Mouse (Mus musculus) embryonic facial prominence, embryonic 13.5 days (tissue): ENCODE measurements around the gene Gm10842. TPM values are rescaled to one million over a fixed set of nuclear protein-coding genes. Genes with fewer than 3 reads are reported as not detected.

Source experiments
- ATAC-seq: fragments of 200-750 bp; cut with Nextera tagmentation; 2 replicates; pipeline ENCODE4 v1.8.0; 2017; ENCODE audit warnings: low read depth; ENCODE audit not compliant: insufficient number of reproducible peaks, insufficient read depth, low FRiP score, low TSS enrichment
- H3K27ac ChIP-seq: fragments of 300-500 bp; sonication (generic); 2 replicates; pipeline ENCODE4 v1.5.1; 2015; ENCODE audit warnings: moderate library complexity, mild to moderate bottlenecking, inconsistent platforms
- H3K27me3 ChIP-seq: fragments of 300-500 bp; sonication (generic); 2 replicates; pipeline ENCODE4 v1.6.1; 2015; ENCODE audit warnings: mild to moderate bottlenecking, inconsistent platforms
- H3K36me3 ChIP-seq: fragments of 300-500 bp; sonication (generic); 2 replicates; pipeline ENCODE4 v1.6.1; 2015; ENCODE audit warnings: mild to moderate bottlenecking, inconsistent platforms
- H3K4me1 ChIP-seq: fragments of 300-500 bp; sonication (generic); 2 replicates; pipeline ENCODE4 v1.6.1; 2015; ENCODE audit warnings: inconsistent platforms
- H3K4me2 ChIP-seq: fragments of 300-500 bp; sonication (generic); 2 replicates; pipeline ENCODE4 v1.6.1; 2015; ENCODE audit warnings: moderate library complexity, mild to moderate bottlenecking, inconsistent platforms
- H3K4me3 ChIP-seq: fragments of 300-500 bp; sonication (generic); 2 replicates; pipeline ENCODE4 v1.5.1; 2015; ENCODE audit warnings: mild to moderate bottlenecking, inconsistent platforms
- H3K9ac ChIP-seq: fragments of 300-500 bp; sonication (generic); 2 replicates; pipeline ENCODE4 v1.6.1; 2015; ENCODE audit warnings: mild to moderate bottlenecking, inconsistent platforms
- H3K9me3 ChIP-seq: fragments of 300-500 bp; sonication (generic); 2 replicates; pipeline ENCODE4 v1.6.1; 2016; ENCODE audit warnings: inconsistent platforms
- WGBS: fragments of 180-500 bp; shearing (Covaris S2); methylation state at CpG from one replicate; pipeline ENCODE4 v1.1.7; 2015; ENCODE audit warnings: mixed read lengths; 5-methylcytosine and 5-hydroxymethylcytosine counted together
- polyA plus RNA-seq: library from polyadenylated mRNA; unstranded; fragments of >200 nt; fragmentation: Nextera tagmentation; extraction: Ambion mirVana; gene quantifications from 2 replicates; pipeline ENCODE4 v1.2.1, GENCODE M21; 2015

Gene Gm10842
- polyA plus RNA-seq, 1 experiment from 2014 or later: not detected

DNA sequence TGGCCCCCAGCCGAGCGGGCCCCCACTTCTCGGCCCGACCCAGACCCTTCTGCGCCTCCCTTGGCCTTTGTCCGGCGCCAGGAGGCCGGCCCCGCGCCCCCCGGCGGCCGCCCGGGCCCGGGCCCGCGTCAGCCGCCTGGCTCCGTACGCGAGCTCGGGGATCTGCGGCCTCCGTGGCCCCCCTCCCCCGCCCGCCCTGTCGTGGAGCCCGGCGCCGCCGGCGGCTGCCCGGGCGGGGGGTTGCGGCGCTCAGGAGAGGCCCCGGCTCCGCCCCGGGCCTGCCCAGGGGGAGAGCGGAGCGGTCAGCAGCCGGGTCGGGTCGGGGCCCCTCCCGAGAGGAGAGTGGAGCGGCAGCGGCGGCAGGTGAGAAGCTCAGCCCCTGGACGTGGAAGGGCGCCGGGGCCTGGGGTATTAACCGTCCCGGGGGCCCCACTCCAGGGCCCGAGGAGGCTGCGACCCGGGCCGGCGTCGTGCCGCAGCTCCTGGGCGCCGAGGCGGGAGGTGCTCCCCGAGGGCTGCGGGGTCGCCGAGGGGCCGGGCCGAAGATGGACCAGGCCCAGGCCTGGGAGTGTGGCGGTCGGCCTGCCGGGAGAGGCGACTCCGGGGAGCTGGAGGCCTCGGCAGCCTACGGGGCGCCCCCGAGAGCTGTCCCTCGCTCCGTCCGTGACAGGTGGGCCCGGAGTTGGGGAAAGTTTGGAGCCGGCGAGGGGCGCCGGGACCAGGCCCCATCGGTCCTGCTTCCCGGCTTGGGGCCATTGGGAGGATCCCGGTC, 35.2 kb downstream of the Gm10842 start:
- Histone ChIP-seq H3K4me3 (peak overlapping the region; percentile 92), H3K9me3 (no peaks in the 10 kb centered on the region), H3K9ac (peak overlapping the region; percentile 99), H3K27me3 (no peaks in the 10 kb centered on the region), H3K27ac (peak overlapping the region; percentile 95), H3K4me2 (peak overlapping the region; percentile 74), H3K36me3 (peaks cover 42% of the 10 kb centered on the region), H3K4me1 (peaks cover 26% of the 10 kb centered on the region)
- WGBS: 3% methylated on average over 84 of the region's 89 CpGs
- peak; percentile 74 for ATAC-seq

DNA sequence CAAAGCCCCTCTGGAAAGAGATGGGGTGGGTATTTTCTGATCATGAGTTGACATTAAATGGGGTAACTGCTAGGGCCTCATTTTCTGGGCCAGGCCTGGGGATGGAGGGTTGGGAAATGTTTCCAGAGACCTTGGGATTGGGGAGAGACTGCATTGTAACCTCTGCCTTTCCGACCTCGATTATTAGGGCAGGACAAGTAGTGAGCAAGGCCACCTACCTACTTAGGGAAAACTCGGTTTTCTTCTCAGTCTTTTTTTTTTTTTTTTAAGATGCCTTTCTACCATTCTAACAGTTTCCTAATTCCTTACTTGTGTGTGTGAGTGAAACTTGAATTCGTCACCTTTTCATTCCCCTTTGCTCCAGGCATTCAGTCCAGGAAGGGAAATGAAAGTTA, 35.8 kb downstream of the Gm10842 start:
- Histone ChIP-seq H3K4me3 (peak overlapping the region; percentile 92), H3K36me3 (peaks cover 44% of the 10 kb centered on the region)
- WGBS: 2% methylated on average over 4 of the region's 4 CpGs

DNA sequence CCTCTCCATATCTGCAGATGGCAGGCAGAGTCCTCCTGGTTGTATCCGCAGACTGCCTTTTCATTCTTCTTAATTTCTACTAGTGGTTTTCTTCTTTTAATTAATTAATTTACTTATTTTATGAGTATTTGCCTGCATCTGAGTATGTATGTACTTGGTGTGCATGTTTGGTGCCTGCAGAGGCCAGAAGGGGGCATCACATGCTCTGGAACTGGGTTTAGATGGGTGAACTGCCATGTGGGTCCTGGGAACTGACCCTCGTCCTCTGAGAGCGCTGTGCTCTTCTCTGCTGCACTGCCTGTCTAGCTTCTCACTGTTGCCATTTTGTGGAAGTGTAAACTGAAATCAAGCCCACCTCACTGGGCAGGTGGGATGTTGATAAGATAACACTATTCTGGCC, 38.0 kb downstream of the Gm10842 start:
- no peak for ATAC-seq
- no peak overlapping the region for H3K4me3 ChIP-seq
- peaks cover 19% of the 10 kb centered on the region for H3K4me1 ChIP-seq
- no peak overlapping the region for H3K9ac ChIP-seq
- H3K9me3 ChIP-seq: no peaks in the 10 kb centered on the region
- H3K36me3 ChIP-seq: peaks cover 39% of the 10 kb centered on the region
- 93% methylated on average over 3 of the region's 3 CpGs for WGBS
- H3K27ac ChIP-seq: no peak overlapping the region
- no peak overlapping the region for H3K4me2 ChIP-seq
- no peaks in the 10 kb centered on the region for H3K27me3 ChIP-seq

More for the DNA sequence above, 35.8 kb downstream of the Gm10842 start:
- no peaks in the 10 kb centered on the region for H3K27me3 ChIP-seq
- peak overlapping the region; percentile 95 for H3K27ac ChIP-seq
- peaks cover 26% of the 10 kb centered on the region for H3K4me1 ChIP-seq
- peak overlapping the region; percentile 74 for H3K4me2 ChIP-seq
- no peaks in the 10 kb centered on the region for H3K9me3 ChIP-seq
- no peak for ATAC-seq
- peak overlapping the region; percentile 99 for H3K9ac ChIP-seq

DNA sequence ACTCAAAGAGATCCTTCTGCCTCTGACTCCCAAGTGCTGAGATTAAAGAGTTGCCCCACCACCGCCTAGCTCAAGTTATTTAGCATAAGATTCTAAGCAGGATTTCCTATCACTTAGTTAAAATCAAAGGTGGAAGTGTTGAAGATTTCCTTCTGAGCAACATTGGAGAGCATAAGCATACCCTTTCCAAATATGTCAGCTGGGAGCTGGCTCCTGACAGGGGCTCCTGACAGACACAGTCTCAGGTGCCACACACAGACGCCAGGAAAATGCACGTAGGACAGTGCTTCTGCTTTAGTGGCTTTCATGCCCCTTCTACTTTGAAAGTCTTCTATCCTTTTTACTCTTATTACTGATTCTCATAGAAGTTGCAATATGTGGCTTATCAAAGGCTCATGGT, 45.5 kb downstream of the Gm10842 start:
- Histone ChIP-seq H3K27ac (no peak overlapping the region), H3K4me3 (no peak overlapping the region), H3K9me3 (no peaks in the 10 kb centered on the region), H3K27me3 (no peaks in the 10 kb centered on the region), H3K36me3 (peaks cover 23% of the 10 kb centered on the region), H3K4me2 (no peak overlapping the region), H3K9ac (no peak overlapping the region), H3K4me1 (no peaks in the 10 kb centered on the region; the same call in 1 of the 2 replicates)
- ATAC-seq: no peak
- WGBS: 91% methylated on average over 3 of the region's 3 CpGs

Other genes with a start within 250 kb of the Gm10842 start
- gene Efcab3, start 83.3 kb upstream of the Gm10842 start, polyA plus RNA-seq: not detected in 2 replicates
- 51.6 and 54.5 TPM in 2 replicates for gene Mettl2, start 20.5 kb upstream of the Gm10842 start, polyA plus RNA-seq
- gene Tlk2, start 31.9 kb downstream of the Gm10842 start, polyA plus RNA-seq: 23.9 and 26.7 TPM in 2 replicates
- gene Mrc2, start 145.8 kb downstream of the Gm10842 start, polyA plus RNA-seq: 30.8 and 31.1 TPM in 2 replicates